Mouse (Mus musculus): ENCODE measurements around the gene Egln1.
A peak's percentile ranks its signal among the peaks of the same experiment; 100 is the strongest.

GRCm38 (mm10) chr8:124922490-124923089 is 26.5 kb downstream of the Egln1 start:
- TF ChIP-seq EP300 (IDR thresholded peaks at IDR 0.05; ENCODE audit: insufficient read depth, low read depth, low read length) (no peak), CTCF (IDR thresholded peaks at IDR 0.05) (no peak), POLR2A (IDR thresholded peaks at IDR 0.05; ENCODE audit: insufficient read depth, low read depth, low read length) (peak; percentile 28; the same call in 1 of the 2 replicates)
